Mouse (Mus musculus) MEL (cell line): ENCODE results near the gene Lcor. TPM values are rescaled to one million over a fixed set of nuclear protein-coding genes. Genes with fewer than 3 reads are reported as not detected.

Experiments
- DNase-seq: peaks from one replicate; pipeline ENCODE4 v3.0.0; 2011; ENCODE audit warnings: low read depth, low spot score
- H3K27ac ChIP-seq: 2 replicates; pipeline ENCODE4 v1.5.1; 2012; ENCODE audit warnings: low read depth, mild to moderate bottlenecking, control low read depth, low read length, moderate library complexity; ENCODE audit not compliant: control insufficient read depth
- H3K27me3 ChIP-seq, 2 experiments: fragments of 150-350 bp in 1 of 2; sonication (generic) in 1 of 2; 2 replicates each; pipeline ENCODE4 v1.6.1; 2012; ENCODE audit warnings: low read length in 2 of 2, mild to moderate bottlenecking in 2 of 2, improper control_type of control experiment in 1 of 2, moderate library complexity in 1 of 2; ENCODE audit not compliant: insufficient read depth in 2 of 2, control insufficient read depth in 1 of 2
- H3K36me3 ChIP-seq, 2 experiments: 2 replicates each; pipeline ENCODE4 v1.6.1; 2012 to 2014; ENCODE audit warnings: low read length in 2 of 2, improper control_type of control experiment in 1 of 2, inconsistent platforms in 1 of 2, mild to moderate bottlenecking in 1 of 2; ENCODE audit not compliant: insufficient read depth in 2 of 2, control insufficient read depth in 1 of 2
- H3K4me1 ChIP-seq, 2 experiments: fragments of 150-350 bp in 1 of 2; sonication (generic) in 1 of 2; 2 replicates each; pipeline ENCODE4 v1.6.1; 2012; ENCODE audit warnings: low read length in 2 of 2, improper control_type of control experiment in 1 of 2, mild to moderate bottlenecking in 1 of 2; ENCODE audit not compliant: insufficient read depth in 2 of 2, control insufficient read depth in 1 of 2
- H3K4me3 ChIP-seq, 2 experiments: fragments of 150-350 bp in 1 of 2; sonication (generic) in 1 of 2; 2 replicates each; pipeline ENCODE4 v1.5.1; 2012; ENCODE audit warnings: low read depth in 2 of 2, low read length in 2 of 2, mild to moderate bottlenecking in 2 of 2, moderate library complexity in 2 of 2, control low read depth in 1 of 2, improper control_type of control experiment in 1 of 2; ENCODE audit not compliant: control insufficient read depth in 1 of 2, insufficient read depth in 1 of 2
- H3K79me2 ChIP-seq: 2 replicates; pipeline ENCODE4 v1.6.1; 2012; ENCODE audit warnings: mild to moderate bottlenecking, low read length, moderate library complexity; ENCODE audit not compliant: control insufficient read depth, poor library complexity, insufficient read depth
- H3K9ac ChIP-seq: 2 replicates; pipeline ENCODE4 v1.6.1; 2012; ENCODE audit warnings: low read depth, mild to moderate bottlenecking, control low read depth, low read length, moderate library complexity; ENCODE audit not compliant: control insufficient read depth, poor library complexity, severe bottlenecking
- H3K9me3 ChIP-seq: fragments of 150-350 bp; sonication (generic); replicated peaks from 2 replicates; pipeline ENCODE4 v1.6.1; 2012; ENCODE audit warnings: mild to moderate bottlenecking, low read length, improper control_type of control experiment, moderate library complexity; ENCODE audit not compliant: insufficient read depth
- CHD2 ChIP-seq: IDR thresholded peaks from 2 replicates; pipeline ENCODE4 v1.6.1; 2011; ENCODE audit warnings: low read length, improper control_type of control experiment
- E2F4 ChIP-seq: IDR thresholded peaks from 2 replicates; pipeline ENCODE4 v1.6.1; 2011; ENCODE audit warnings: low read depth, low read length, improper control_type of control experiment, borderline replicate concordance
- ELF1 ChIP-seq: IDR thresholded peaks from 2 replicates; pipeline ENCODE4 v1.6.1; 2014; ENCODE audit warnings: low read depth, mild to moderate bottlenecking, inconsistent platforms, low read length, improper control_type of control experiment, moderate library complexity
- GABPA ChIP-seq: IDR thresholded peaks from 2 replicates; pipeline ENCODE4 v1.6.1; 2012; ENCODE audit warnings: low read depth, mild to moderate bottlenecking, inconsistent platforms, low read length, improper control_type of control experiment, moderate library complexity
- GATA1 ChIP-seq: IDR thresholded peaks from 2 replicates; pipeline ENCODE4 v1.6.1; 2011; ENCODE audit warnings: low read depth, low read length, improper control_type of control experiment
- KAT2A ChIP-seq: conservative IDR thresholded peaks from 2 replicates; pipeline ENCODE4 v1.6.1; 2012; ENCODE audit warnings: low read depth, low read length, improper control_type of control experiment, inconsistent platforms
- MAFK ChIP-seq: IDR thresholded peaks from 2 replicates; pipeline ENCODE4 v1.6.1; 2011; ENCODE audit warnings: low read depth, mild to moderate bottlenecking, low read length, improper control_type of control experiment, borderline replicate concordance
- MAX ChIP-seq: IDR thresholded peaks from 2 replicates; pipeline ENCODE4 v1.6.1; 2011; ENCODE audit warnings: low read length, improper control_type of control experiment
- MAZ ChIP-seq: IDR thresholded peaks from 2 replicates; pipeline ENCODE4 v1.6.1; 2012; ENCODE audit warnings: low read depth, mild to moderate bottlenecking, inconsistent platforms, low read length, improper control_type of control experiment
- MEF2A ChIP-seq: IDR thresholded peaks from 2 replicates; pipeline ENCODE4 v1.6.1; 2014; ENCODE audit warnings: low read depth, mild to moderate bottlenecking, inconsistent platforms, low read length, improper control_type of control experiment; ENCODE audit not compliant: poor library complexity, insufficient replicate concordance, severe bottlenecking; ENCODE audit errors: extremely low read depth
- MXI1 ChIP-seq: IDR thresholded peaks from 2 replicates; pipeline ENCODE4 v1.6.1; 2011; ENCODE audit warnings: mild to moderate bottlenecking, low read depth, low read length, improper control_type of control experiment
- NELFE ChIP-seq: IDR thresholded peaks from 2 replicates; pipeline ENCODE4 v1.6.1; 2011; ENCODE audit warnings: low read depth, low read length, improper control_type of control experiment
- POLR2AphosphoS2 ChIP-seq: IDR thresholded peaks from 2 replicates; pipeline ENCODE4 v1.6.1; 2011; ENCODE audit warnings: low read length, improper control_type of control experiment
- POLR2AphosphoS5 ChIP-seq: IDR thresholded peaks from 2 replicates; pipeline ENCODE4 v1.6.1; 2012; ENCODE audit warnings: low read depth, borderline replicate concordance, mild to moderate bottlenecking, inconsistent platforms, low read length, moderate library complexity, mixed read lengths
- RAD21 ChIP-seq: IDR thresholded peaks from 2 replicates; pipeline ENCODE4 v1.6.1; 2011; ENCODE audit warnings: mild to moderate bottlenecking, low read depth, low read length, improper control_type of control experiment
- RCOR1 ChIP-seq: IDR thresholded peaks from 2 replicates; pipeline ENCODE4 v1.6.1; 2012; ENCODE audit warnings: low read depth, mild to moderate bottlenecking, inconsistent platforms, low read length, improper control_type of control experiment
- SIN3A ChIP-seq: IDR thresholded peaks from 2 replicates; pipeline ENCODE4 v1.6.1; 2012; ENCODE audit warnings: low read length, improper control_type of control experiment, inconsistent platforms
- SMC3 ChIP-seq: IDR thresholded peaks from 2 replicates; pipeline ENCODE4 v1.6.1; 2011; ENCODE audit warnings: low read depth, low read length, improper control_type of control experiment
- TBP ChIP-seq: IDR thresholded peaks from 2 replicates; pipeline ENCODE4 v1.8.0; 2011; ENCODE audit warnings: low read depth, low read length, improper control_type of control experiment
- TCF12 ChIP-seq: IDR thresholded peaks from 2 replicates; pipeline ENCODE4 v1.6.1; 2014; ENCODE audit warnings: low read depth, mild to moderate bottlenecking, inconsistent platforms, low read length, improper control_type of control experiment, moderate library complexity
- USF2 ChIP-seq, 2 experiments: IDR thresholded peaks; 2 replicates each; pipeline ENCODE4 v1.6.1; 2011 to 2012; ENCODE audit warnings: improper control_type of control experiment in 2 of 2, low read length in 2 of 2, borderline replicate concordance in 1 of 2, inconsistent platforms in 1 of 2, low read depth in 1 of 2, mild to moderate bottlenecking in 1 of 2; ENCODE audit not compliant: insufficient read depth in 1 of 2
- ZC3H11A ChIP-seq: IDR thresholded peaks from 2 replicates; pipeline ENCODE4 v1.6.1; 2012; ENCODE audit warnings: low read depth, mild to moderate bottlenecking, inconsistent platforms, low read length, improper control_type of control experiment
- ZMIZ1 ChIP-seq: IDR thresholded peaks from 2 replicates; pipeline ENCODE4 v1.6.1; 2012; ENCODE audit warnings: low read depth, mild to moderate bottlenecking, inconsistent platforms, low read length, improper control_type of control experiment, moderate library complexity
- ZNF384 ChIP-seq: IDR thresholded peaks from 2 replicates; pipeline ENCODE4 v1.6.1; 2012; ENCODE audit warnings: low read depth, mild to moderate bottlenecking, inconsistent platforms, low read length, improper control_type of control experiment
- polyA plus RNA-seq, 2 experiments: library from polyadenylated mRNA; stranded (reverse) in 1 of 2; unstranded in 1 of 2; fragments of >175 nt in 1 of 2; fragments of >200 nt in 1 of 2; gene quantifications; 2 replicates each; pipeline versions ENCODE4 v1.2.1 to v1.2.4; 2012; ENCODE audit warnings: low replicate concordance in 2 of 2, low read depth in 1 of 2; ENCODE audit not compliant: insufficient read length in 2 of 2, insufficient read depth in 1 of 2, missing spikeins in 1 of 2
- total RNA-seq: library from RNA; depleted of rRNA; stranded (reverse); fragments of 300-350 nt; gene quantifications from 2 replicates; pipeline ENCODE4 v1.2.3, GENCODE M21; 2012

Gene Lcor
- total and polyA plus RNA-seq, 3 experiments: 8.1 to 8.7 TPM; not detected in 1

GRCm38 (mm10) chr19:41462166-41462735, 20.2 kb upstream of the Lcor start:
- TF ChIP-seq ZNF384 (no peak), TBP (no peak), USF2 (IDR thresholded peaks at IDR 0.05; ENCODE audit: borderline replicate concordance in 1 of 2, insufficient read depth in 1 of 2, low read depth in 1 of 2, low read length in 2 of 2) (no peak), E2F4 (no peak), TCF12 (no peak), ZMIZ1 (no peak), KAT2A (no peak), MXI1 (no peak)
- TF ChIP-seq, all 39 proteins: peak for 0
- Histone ChIP-seq H3K4me3 (no peak overlapping the region), H3K27ac (no peak overlapping the region), H3K9ac (no peak overlapping the region), H3K27me3 (no peaks in the 10 kb centered on the region), H3K36me3 (peaks cover 0 to 5% of the 10 kb centered on the region in 2 experiments; a peak in 2 of 4 replicates), H3K9me3 (no peaks in the 10 kb centered on the region), H3K4me1 (peaks cover 3 to 5% of the 10 kb centered on the region in 2 experiments; a peak in 3 of 4 replicates), H3K79me2 (no peaks in the 10 kb centered on the region)
- DNase-seq: no peak

DNA sequence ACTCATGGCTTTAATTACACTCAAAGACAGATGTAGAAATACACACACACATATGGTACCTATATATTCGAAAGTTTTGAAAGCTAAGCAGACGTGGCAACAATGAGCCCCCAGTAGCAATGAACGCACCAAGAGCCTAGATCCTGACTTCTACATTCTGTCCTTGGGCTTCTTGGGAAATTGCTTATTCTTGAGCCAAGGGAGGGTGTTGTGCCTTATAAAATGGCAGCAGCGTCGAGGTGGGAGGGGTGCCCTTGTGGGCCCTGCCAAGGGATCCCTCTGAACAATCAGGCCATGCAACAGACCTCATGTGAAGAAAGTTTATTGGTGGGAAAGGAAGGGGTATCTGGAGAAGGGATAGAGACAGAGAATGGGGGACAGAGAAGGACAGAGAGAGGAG, 18.6 kb upstream of the Lcor start:
- Histone ChIP-seq H3K27me3 (no peaks in the 10 kb centered on the region), H3K4me3 (no peak overlapping the region), H3K79me2 (no peaks in the 10 kb centered on the region), H3K9ac (no peak overlapping the region), H3K27ac (no peak overlapping the region), H3K4me1 (no peaks in the 10 kb centered on the region), H3K9me3 (no peaks in the 10 kb centered on the region), H3K36me3 (no peaks in the 10 kb centered on the region)
- DNase-seq: no peak
- TF ChIP-seq MAX (no peak), KAT2A (no peak), MXI1 (no peak), ZNF384 (no peak), ZMIZ1 (no peak), ZC3H11A (no peak), POLR2AphosphoS2 (no peak), GATA1 (no peak), CHD2 (no peak), MAZ (no peak), RCOR1 (no peak)

- no peaks in the 10 kb centered on the region for H3K9me3 ChIP-seq
- no peaks in the 10 kb centered on the region for H3K79me2 ChIP-seq
- H3K36me3 ChIP-seq: no peaks in the 10 kb centered on the region
- DNase-seq: no peak
- H3K4me3 ChIP-seq: no peak overlapping the region
- no peaks in the 10 kb centered on the region for H3K27me3 ChIP-seq
- no peak overlapping the region for H3K9ac ChIP-seq
- no peak overlapping the region for H3K27ac ChIP-seq
- TF ChIP-seq SIN3A (no peak), ELF1 (no peak), NELFE (no peak), POLR2AphosphoS5 (no peak), ZNF384 (no peak), MAFK (no peak), SMC3 (no peak), E2F4 (no peak), CHD2 (no peak), RAD21 (no peak), GABPA (no peak), MAX (no peak), MEF2A (no peak)
- H3K4me1 ChIP-seq: no peaks in the 10 kb centered on the region
Observed at GRCm38 (mm10) chr19:41466475-41466874, 16.0 kb upstream of the Lcor start.
